Mouse (Mus musculus) cortical plate, adult 2 months (tissue): ENCODE measurements around the gene Ctr9. TPM values are rescaled to one million over a fixed set of nuclear protein-coding genes. Genes with fewer than 3 reads are reported as not detected.
A peak's percentile ranks its signal among the peaks of the same experiment; 100 is the strongest.

ENCODE experiments used
- H3K27ac ChIP-seq: fragments of 200-500 bp; 2 replicates; pipeline ENCODE4 v1.5.1; 2012; ENCODE audit warnings: low read length, control low read depth, inconsistent platforms; ENCODE audit not compliant: insufficient read depth
- H3K4me1 ChIP-seq: fragments of 200-500 bp; 2 replicates; pipeline ENCODE4 v1.6.1; 2011; ENCODE audit warnings: low read length; ENCODE audit not compliant: control insufficient read depth, insufficient read depth
- H3K4me3 ChIP-seq: fragments of 200-500 bp; 2 replicates; pipeline ENCODE4 v1.5.1; 2011; ENCODE audit warnings: mild to moderate bottlenecking, low read length, control low read depth; ENCODE audit not compliant: insufficient read depth
- CTCF ChIP-seq: fragments of 200-500 bp; IDR thresholded peaks from 2 replicates; pipeline ENCODE4 v1.5.1; 2011; ENCODE audit warnings: mild to moderate bottlenecking, control low read depth, low read length; ENCODE audit not compliant: insufficient read depth; ENCODE audit errors: extremely low read depth
- POLR2A ChIP-seq: fragments of 200-500 bp; IDR thresholded peaks from 2 replicates; pipeline ENCODE4 v1.6.1; 2011; ENCODE audit warnings: mild to moderate bottlenecking, low read length, control low read depth; ENCODE audit not compliant: insufficient read depth; ENCODE audit errors: extremely low read depth
- polyA plus RNA-seq: library from polyadenylated mRNA; depleted of rRNA; stranded (reverse); fragments of >200 nt; gene quantifications from 2 replicates; pipeline ENCODE4 v1.2.3, GENCODE M21; 2012; rRNA removed

Ctr9 gene
- 29.7 and 30.4 TPM in 2 replicates for polyA plus RNA-seq

DNA sequence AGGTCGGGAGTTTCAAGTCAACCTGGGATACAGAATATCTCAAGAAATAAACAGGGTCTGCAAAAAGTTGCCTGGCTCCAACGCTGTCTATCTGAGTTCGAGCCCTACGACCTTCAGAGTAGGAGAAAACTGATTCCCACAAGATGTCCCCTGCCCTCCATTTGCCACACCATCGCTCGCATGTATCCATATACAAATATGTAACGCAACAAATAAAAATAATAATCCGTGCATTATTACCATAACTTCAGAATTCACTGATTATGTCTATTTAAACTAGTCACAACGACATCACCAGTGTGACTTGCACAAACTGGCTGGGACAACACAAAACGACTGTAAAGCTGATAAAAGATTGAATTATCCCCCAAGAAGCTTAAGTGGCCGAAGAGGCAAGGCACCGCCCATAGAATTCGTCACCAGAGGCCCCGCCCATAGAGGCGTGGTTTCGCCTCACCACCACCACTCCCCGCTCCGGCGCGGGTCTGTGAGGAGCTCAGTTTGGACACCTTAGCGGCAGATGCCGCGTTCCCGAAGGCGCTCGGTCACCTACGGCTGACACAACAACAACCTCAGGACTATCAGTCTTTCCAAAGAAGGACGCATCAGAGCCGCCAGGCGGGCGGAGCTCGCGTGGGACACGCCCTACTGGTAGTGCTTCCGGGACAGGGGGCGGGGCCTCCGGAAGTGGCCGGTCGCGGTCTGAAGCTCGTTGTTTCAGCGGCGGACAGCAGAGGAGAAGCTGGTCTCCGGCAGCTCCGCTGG is at the start of gene Ctr9:
TSS of gene Ctr9 (plus strand) at position 671 of the 765 bp plus-strand sequence.
- peaks cover 3% of the 10 kb centered on the region; the same call in 1 of the 2 replicates for H3K4me1 ChIP-seq
- peak within 1 kb of the TSS; percentile 73 for H3K4me3 ChIP-seq
- peak within 1 kb of the TSS; percentile 84 for H3K27ac ChIP-seq
- TF ChIP-seq POLR2A (peak; percentile 88), CTCF (no peak)

GRCm38 (mm10) chr7:110981036-110981435 is 47.7 kb upstream of the Ctr9 start:
- Histone ChIP-seq H3K4me1 (no peaks in the 10 kb centered on the region), H3K4me3 (no peak overlapping the region), H3K27ac (no peak overlapping the region)
- TF ChIP-seq POLR2A (no peak), CTCF (no peak)

GRCm38 (mm10) chr7:110982053-110982705 is 46.6 kb upstream of the Ctr9 start, which contains the start of gene Mrvi1:
Mrvi1 (minus strand) TSS chr7:110982461.
- Histone ChIP-seq H3K4me1 (no peaks in the 10 kb centered on the region), H3K4me3 (no peak within 1 kb of the TSS), H3K27ac (no peak within 1 kb of the TSS)
- TF ChIP-seq CTCF (no peak), POLR2A (no peak)

GRCm38 (mm10) chr7:110982764-110983163 is 46.0 kb upstream of the Ctr9 start:
- TF ChIP-seq POLR2A (no peak), CTCF (peak; percentile 51)
- no peaks in the 10 kb centered on the region for H3K4me1 ChIP-seq
- no peak overlapping the region for H3K27ac ChIP-seq
- H3K4me3 ChIP-seq = no peak overlapping the region

GRCm38 (mm10) chr7:110983621-110984020 is 45.1 kb upstream of the Ctr9 start:
- Histone ChIP-seq H3K4me1 (no peaks in the 10 kb centered on the region), H3K27ac (no peak overlapping the region), H3K4me3 (no peak overlapping the region)
- TF ChIP-seq POLR2A (no peak), CTCF (no peak)

DNA sequence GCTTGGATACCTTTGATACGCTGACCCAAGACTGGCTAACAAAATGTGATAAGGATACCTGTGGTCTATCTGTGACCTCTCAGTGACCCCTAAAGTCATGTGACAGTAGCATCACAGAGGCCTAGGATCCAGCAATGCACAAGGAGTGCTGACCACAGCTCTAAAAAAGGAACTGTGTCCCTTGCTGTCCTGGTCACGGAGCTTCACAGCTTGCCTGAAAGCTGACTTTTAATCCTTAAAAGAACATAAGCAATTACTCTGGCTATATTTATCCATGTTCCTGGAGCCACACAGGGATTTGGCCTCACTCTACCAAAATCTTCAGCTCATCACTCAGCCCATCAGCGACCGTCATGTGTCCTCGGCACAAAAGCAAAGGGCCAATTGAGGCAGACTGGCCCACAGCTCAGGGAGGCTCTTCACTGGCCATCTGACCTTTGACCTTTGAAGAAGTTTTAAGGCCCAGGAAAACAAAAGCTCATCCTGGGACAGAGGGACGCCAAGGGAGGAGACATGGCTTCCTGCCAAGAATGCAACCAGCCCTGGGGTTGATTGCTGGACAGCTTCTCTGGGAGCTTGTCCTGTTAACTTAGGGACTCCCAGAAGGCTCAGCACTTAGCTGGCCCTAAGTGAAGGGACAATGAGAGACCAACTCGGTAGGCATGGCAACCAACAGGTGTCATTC is 43.0 kb upstream of the Ctr9 start:
- Histone ChIP-seq H3K4me3 (no peak overlapping the region), H3K4me1 (no peaks in the 10 kb centered on the region), H3K27ac (no peak overlapping the region)
- TF ChIP-seq POLR2A = no peak
- TF ChIP-seq CTCF = no peak

DNA sequence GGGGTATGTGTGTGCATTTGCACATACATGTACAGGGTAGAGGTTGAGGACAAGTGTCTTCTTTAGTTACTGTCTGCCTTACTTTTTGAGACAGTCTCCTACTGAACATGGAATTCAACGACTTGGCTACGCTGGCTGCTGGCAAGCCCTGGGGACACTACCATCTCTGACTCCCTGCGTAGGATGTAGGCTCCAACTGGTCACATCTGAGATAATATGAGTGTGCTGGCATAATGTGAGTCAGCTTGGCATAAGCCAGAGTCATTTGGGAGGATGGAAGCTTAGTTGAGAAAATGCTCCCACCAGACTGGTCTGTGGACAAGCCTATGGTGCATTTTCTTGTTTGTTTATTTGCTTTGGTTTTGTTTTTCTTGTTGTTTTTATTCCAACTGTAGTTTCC is 40.7 kb upstream of the Ctr9 start:
- Histone ChIP-seq H3K4me1 (no peaks in the 10 kb centered on the region), H3K4me3 (no peak overlapping the region), H3K27ac (no peak overlapping the region)
- TF ChIP-seq CTCF (no peak), POLR2A (no peak)

- no peak overlapping the region for H3K27ac ChIP-seq
- no peaks in the 10 kb centered on the region for H3K4me1 ChIP-seq
- no peak for TF ChIP-seq CTCF
- TF ChIP-seq POLR2A = no peak
- no peak overlapping the region for H3K4me3 ChIP-seq
These were observed 39.4 kb upstream of the Ctr9 start for GRCm38 (mm10) chr7:110989286-110989879.
